Mouse (Mus musculus): ENCODE data around the gene Dleu7. TPM values are rescaled to one million over a fixed set of nuclear protein-coding genes. Genes with fewer than 3 reads are reported as not detected.

Dleu7 gene
- polyA plus RNA-seq, 1 experiment, result 0.46 TPM

GRCm38 (mm10) chr14:62235969-62236368, 56.9 kb downstream of the Dleu7 start:
- Histone ChIP-seq H3K4me3 (ENCODE audit: low read depth, low read length) (no peak overlapping the region), H3K9ac (ENCODE audit: low read depth, poor library complexity, severe bottlenecking) (no peak overlapping the region), H3K4me1 (ENCODE audit: control insufficient read depth, insufficient read depth, low read length) (no peaks in the 10 kb centered on the region), H3K9me3 (replicated peaks; ENCODE audit: control insufficient read depth, insufficient read depth, low read length, poor library complexity, severe bottlenecking) (no peaks in the 10 kb centered on the region), H3K27ac (ENCODE audit: insufficient read depth, low read length) (no peak overlapping the region), H3K36me3 (ENCODE audit: control insufficient read depth, insufficient read depth, low read length, poor library complexity, severe bottlenecking) (no peaks in the 10 kb centered on the region), H3K27me3 (ENCODE audit: control insufficient read depth, insufficient read depth, low read length, poor library complexity, severe bottlenecking) (no peaks in the 10 kb centered on the region)
- TF ChIP-seq EP300 (IDR thresholded peaks at IDR 0.05; ENCODE audit: insufficient read depth, low read depth, low read length) (no peak), CTCF (IDR thresholded peaks at IDR 0.05; ENCODE audit: low read depth, low read length) (no peak), POLR2A (IDR thresholded peaks at IDR 0.05; ENCODE audit: insufficient read depth, low read length) (no peak)

- no peaks in the 10 kb centered on the region for H3K27me3 ChIP-seq (ENCODE audit: control insufficient read depth, insufficient read depth, low read length, poor library complexity, severe bottlenecking)
- no peak overlapping the region for H3K9ac ChIP-seq (ENCODE audit: low read depth, poor library complexity, severe bottlenecking)
- H3K27ac ChIP-seq (ENCODE audit: insufficient read depth, low read length), result no peak overlapping the region
- TF ChIP-seq POLR2A (IDR thresholded peaks at IDR 0.05; ENCODE audit: insufficient read depth, low read length) (no peak), CTCF (IDR thresholded peaks at IDR 0.05; ENCODE audit: low read depth, low read length) (no peak), EP300 (IDR thresholded peaks at IDR 0.05; ENCODE audit: insufficient read depth, low read depth, low read length) (no peak)
- no peaks in the 10 kb centered on the region for H3K4me1 ChIP-seq (ENCODE audit: control insufficient read depth, insufficient read depth, low read length)
- H3K36me3 ChIP-seq (ENCODE audit: control insufficient read depth, insufficient read depth, low read length, poor library complexity, severe bottlenecking), result no peaks in the 10 kb centered on the region
- no peaks in the 10 kb centered on the region for H3K9me3 ChIP-seq (replicated peaks; ENCODE audit: control insufficient read depth, insufficient read depth, low read length, poor library complexity, severe bottlenecking)
- no peak overlapping the region for H3K4me3 ChIP-seq (ENCODE audit: low read depth, low read length)
Observed at GRCm38 (mm10) chr14:62235214-62235613, 57.6 kb downstream of the Dleu7 start.

GRCm38 (mm10) chr14:62230968-62231367, 61.9 kb downstream of the Dleu7 start:
- Histone ChIP-seq H3K4me3 (ENCODE audit: low read depth, low read length) (no peak overlapping the region), H3K9ac (ENCODE audit: low read depth, poor library complexity, severe bottlenecking) (no peak overlapping the region), H3K27ac (ENCODE audit: insufficient read depth, low read length) (no peak overlapping the region), H3K27me3 (ENCODE audit: control insufficient read depth, insufficient read depth, low read length, poor library complexity, severe bottlenecking) (no peaks in the 10 kb centered on the region), H3K36me3 (ENCODE audit: control insufficient read depth, insufficient read depth, low read length, poor library complexity, severe bottlenecking) (no peaks in the 10 kb centered on the region), H3K4me1 (ENCODE audit: control insufficient read depth, insufficient read depth, low read length) (no peaks in the 10 kb centered on the region), H3K9me3 (replicated peaks; ENCODE audit: control insufficient read depth, insufficient read depth, low read length, poor library complexity, severe bottlenecking) (no peaks in the 10 kb centered on the region)
- TF ChIP-seq POLR2A (IDR thresholded peaks at IDR 0.05; ENCODE audit: insufficient read depth, low read length) (no peak), CTCF (IDR thresholded peaks at IDR 0.05; ENCODE audit: low read depth, low read length) (no peak), EP300 (IDR thresholded peaks at IDR 0.05; ENCODE audit: insufficient read depth, low read depth, low read length) (no peak)

- Histone ChIP-seq H3K27ac (ENCODE audit: insufficient read depth, low read length) (no peak overlapping the region), H3K4me1 (ENCODE audit: control insufficient read depth, insufficient read depth, low read length) (no peaks in the 10 kb centered on the region), H3K36me3 (ENCODE audit: control insufficient read depth, insufficient read depth, low read length, poor library complexity, severe bottlenecking) (no peaks in the 10 kb centered on the region), H3K9me3 (replicated peaks; ENCODE audit: control insufficient read depth, insufficient read depth, low read length, poor library complexity, severe bottlenecking) (no peaks in the 10 kb centered on the region), H3K4me3 (ENCODE audit: low read depth, low read length) (no peak overlapping the region), H3K9ac (ENCODE audit: low read depth, poor library complexity, severe bottlenecking) (no peak overlapping the region), H3K27me3 (ENCODE audit: control insufficient read depth, insufficient read depth, low read length, poor library complexity, severe bottlenecking) (no peaks in the 10 kb centered on the region)
- no peak for TF ChIP-seq EP300 (IDR thresholded peaks at IDR 0.05; ENCODE audit: insufficient read depth, low read depth, low read length)
- TF ChIP-seq CTCF (IDR thresholded peaks at IDR 0.05; ENCODE audit: low read depth, low read length), result no peak
- TF ChIP-seq POLR2A (IDR thresholded peaks at IDR 0.05; ENCODE audit: insufficient read depth, low read length), result no peak
Observed at GRCm38 (mm10) chr14:62227101-62227500, 65.7 kb downstream of the Dleu7 start.

GRCm38 (mm10) chr14:62226576-62227047, 66.2 kb downstream of the Dleu7 start:
- Histone ChIP-seq H3K36me3 (ENCODE audit: control insufficient read depth, insufficient read depth, low read length, poor library complexity, severe bottlenecking) (no peaks in the 10 kb centered on the region), H3K9ac (ENCODE audit: low read depth, poor library complexity, severe bottlenecking) (no peak overlapping the region), H3K27me3 (ENCODE audit: control insufficient read depth, insufficient read depth, low read length, poor library complexity, severe bottlenecking) (no peaks in the 10 kb centered on the region), H3K9me3 (replicated peaks; ENCODE audit: control insufficient read depth, insufficient read depth, low read length, poor library complexity, severe bottlenecking) (no peaks in the 10 kb centered on the region), H3K4me1 (ENCODE audit: control insufficient read depth, insufficient read depth, low read length) (no peaks in the 10 kb centered on the region), H3K4me3 (ENCODE audit: low read depth, low read length) (no peak overlapping the region), H3K27ac (ENCODE audit: insufficient read depth, low read length) (no peak overlapping the region)
- TF ChIP-seq CTCF (IDR thresholded peaks at IDR 0.05; ENCODE audit: low read depth, low read length) (peak; percentile 6), POLR2A (IDR thresholded peaks at IDR 0.05; ENCODE audit: insufficient read depth, low read length) (no peak)

Other genes with a start within 250 kb of the Dleu7 start
- 74.1 and 75.0 TPM in 2 replicates for gene Rnaseh2b, start 458 bp downstream of the Dleu7 start, polyA plus RNA-seq (2011; ENCODE audit: insufficient read depth, insufficient read length, low read depth, missing spikeins)
- not detected in 2 replicates for gene Gucy1b2, start 163.2 kb upstream of the Dleu7 start, polyA plus RNA-seq (2011; ENCODE audit: insufficient read depth, insufficient read length, low read depth, missing spikeins)